Mouse (Mus musculus) CH12.LX (cell line): Measurements from ENCODE around the gene Olfml2b. TPM values are rescaled to one million over a fixed set of nuclear protein-coding genes. Genes with fewer than 3 reads are reported as not detected.

Source experiments
- DNase-seq: peaks from one replicate; pipeline ENCODE4 v3.0.0-alpha.2; 2013; ENCODE audit errors: extremely low read depth
- H3K27ac ChIP-seq: 2 replicates; pipeline ENCODE4 v1.5.1; 2012; ENCODE audit warnings: low read depth, mild to moderate bottlenecking, control low read depth, moderate library complexity; ENCODE audit not compliant: insufficient read depth
- H3K27me3 ChIP-seq: replicated peaks from 2 replicates; pipeline ENCODE3; 2012; ENCODE audit warnings: inconsistent platforms
- H3K36me3 ChIP-seq, 2 experiments: replicated peaks in 1 of 2; 2 replicates each; pipeline versions ENCODE3 to v1.6.1; 2012; ENCODE audit warnings: inconsistent platforms in 1 of 2, low read length in 1 of 2, mild to moderate bottlenecking in 1 of 2, mixed read lengths in 1 of 2, moderate library complexity in 1 of 2; ENCODE audit not compliant: control insufficient read depth in 1 of 2, insufficient read depth in 1 of 2
- H3K4me1 ChIP-seq, 2 experiments: 2 replicates each; pipeline ENCODE4 v1.6.1; 2012; ENCODE audit warnings: inconsistent platforms in 1 of 2, moderate library complexity in 1 of 2; ENCODE audit not compliant: insufficient read depth in 2 of 2, control insufficient read depth in 1 of 2
- H3K4me2 ChIP-seq: 2 replicates; pipeline ENCODE4 v1.6.1; 2012; ENCODE audit warnings: low read depth, mild to moderate bottlenecking, control low read depth; ENCODE audit not compliant: poor library complexity, insufficient read depth, severe bottlenecking
- H3K4me3 ChIP-seq, 3 experiments: fragments of 150-350 bp in 1 of 3; sonication (generic) in 1 of 3; replicated peaks in 1 of 3; 2 replicates each; pipeline versions ENCODE3 to v1.5.1; 2011 to 2012; ENCODE audit warnings: low read depth in 2 of 3, low read length in 2 of 3, mild to moderate bottlenecking in 2 of 3, moderate library complexity in 2 of 3, control low read depth in 1 of 3, improper control_type of control experiment in 1 of 3, inconsistent platforms in 1 of 3, mixed read lengths in 1 of 3; ENCODE audit not compliant: poor library complexity in 1 of 3
- H3K79me2 ChIP-seq: replicated peaks from 2 replicates; pipeline ENCODE4 v1.6.1; 2012; ENCODE audit warnings: mild to moderate bottlenecking, moderate library complexity; ENCODE audit not compliant: control insufficient read depth, poor library complexity, insufficient read depth, severe bottlenecking; ENCODE audit errors: extremely low read depth
- H3K9ac ChIP-seq: 2 replicates; pipeline ENCODE4 v1.6.1; 2012; ENCODE audit warnings: low read depth, mild to moderate bottlenecking, control low read depth, moderate library complexity; ENCODE audit not compliant: insufficient read depth
- H3K9me3 ChIP-seq: replicated peaks from 2 replicates; pipeline ENCODE3; 2012; ENCODE audit warnings: low read length, inconsistent platforms, mixed read lengths
- BHLHE40 ChIP-seq: IDR thresholded peaks from 2 replicates; pipeline ENCODE4 v1.6.1; 2011; ENCODE audit warnings: mild to moderate bottlenecking, low read depth, low read length, improper control_type of control experiment
- CHD1 ChIP-seq: IDR thresholded peaks from 2 replicates; pipeline ENCODE4 v1.6.1; 2012; ENCODE audit warnings: low read depth, low read length, improper control_type of control experiment, inconsistent platforms
- CHD2 ChIP-seq: IDR thresholded peaks from 2 replicates; pipeline ENCODE4 v1.6.1; 2011; ENCODE audit warnings: low read length, improper control_type of control experiment
- E2F4 ChIP-seq: IDR thresholded peaks from 2 replicates; pipeline ENCODE4 v1.6.1; 2011; ENCODE audit warnings: low read depth, low read length, improper control_type of control experiment; ENCODE audit not compliant: insufficient replicate concordance
- GABPA ChIP-seq: IDR thresholded peaks from 2 replicates; pipeline ENCODE4 v1.6.1; 2012; ENCODE audit warnings: low read depth, low read length, improper control_type of control experiment, inconsistent platforms; ENCODE audit not compliant: insufficient replicate concordance
- JUN ChIP-seq: IDR thresholded peaks from 2 replicates; pipeline ENCODE4 v1.6.1; 2011; ENCODE audit warnings: low read depth, mild to moderate bottlenecking, low read length, improper control_type of control experiment, moderate library complexity; ENCODE audit not compliant: insufficient read depth
- KAT2A ChIP-seq: IDR thresholded peaks from 2 replicates; pipeline ENCODE4 v1.6.1; 2012; ENCODE audit warnings: low read length, improper control_type of control experiment, inconsistent platforms; ENCODE audit not compliant: insufficient replicate concordance
- MAFK ChIP-seq: IDR thresholded peaks from 2 replicates; pipeline ENCODE4 v1.6.1; 2011; ENCODE audit warnings: low read length, improper control_type of control experiment; ENCODE audit not compliant: insufficient replicate concordance
- MAZ ChIP-seq: IDR thresholded peaks from 2 replicates; pipeline ENCODE4 v1.6.1; 2012; ENCODE audit warnings: low read depth, mild to moderate bottlenecking, inconsistent platforms, low read length, improper control_type of control experiment, moderate library complexity
- MEF2A ChIP-seq: IDR thresholded peaks from 2 replicates; pipeline ENCODE4 v1.6.1; 2014; ENCODE audit warnings: low read depth, mild to moderate bottlenecking, inconsistent platforms, low read length, improper control_type of control experiment, borderline replicate concordance
- NELFE ChIP-seq: IDR thresholded peaks from 2 replicates; pipeline ENCODE4 v1.6.1; 2011; ENCODE audit warnings: low read depth, low read length, improper control_type of control experiment
- PAX5 ChIP-seq: IDR thresholded peaks from 2 replicates; pipeline ENCODE4 v1.6.1; 2012; ENCODE audit warnings: low read length, inconsistent platforms, mixed read lengths
- POLR2A ChIP-seq: IDR thresholded peaks from 2 replicates; pipeline ENCODE4 v1.6.1; 2011; ENCODE audit warnings: low read depth, mild to moderate bottlenecking, improper control_type of control experiment, low read length
- RAD21 ChIP-seq: IDR thresholded peaks from 2 replicates; pipeline ENCODE4 v1.6.1; 2011; ENCODE audit warnings: low read depth, mild to moderate bottlenecking, low read length, improper control_type of control experiment, moderate library complexity
- RCOR1 ChIP-seq: conservative IDR thresholded peaks from 2 replicates; pipeline ENCODE4 v1.6.1; 2012; ENCODE audit warnings: low read depth, mild to moderate bottlenecking, inconsistent platforms, low read length, improper control_type of control experiment
- SMC3 ChIP-seq: IDR thresholded peaks from 2 replicates; pipeline ENCODE4 v1.6.1; 2011; ENCODE audit warnings: low read depth, low read length, improper control_type of control experiment
- UBTF ChIP-seq: IDR thresholded peaks from 2 replicates; pipeline ENCODE4 v1.6.1; 2012; ENCODE audit warnings: low read depth, mild to moderate bottlenecking, inconsistent platforms, low read length, improper control_type of control experiment, moderate library complexity
- USF2 ChIP-seq: conservative IDR thresholded peaks from 2 replicates; pipeline ENCODE4 v1.6.1; 2011; ENCODE audit warnings: low read depth, low read length, improper control_type of control experiment
- ZKSCAN1 ChIP-seq: IDR thresholded peaks from 2 replicates; pipeline ENCODE4 v1.6.1; 2012; ENCODE audit warnings: low read depth, inconsistent platforms, low read length, improper control_type of control experiment, borderline replicate concordance
- ZMIZ1 ChIP-seq: IDR thresholded peaks from 2 replicates; pipeline ENCODE4 v1.6.1; 2012; ENCODE audit warnings: low read depth, mild to moderate bottlenecking, inconsistent platforms, low read length, improper control_type of control experiment
- dilution Hi-C: fragments of 300-500 bp; cut with MboI; formaldehyde crosslinking; loops from 2 replicates; pipeline ENCODE4 v1.14.3; 2020; ENCODE audit warnings: low sequenced_read_pairs; ENCODE audit not compliant: extremely low pct_unique_long_range_greater_than_20kb, extremely low pct_ligation_motif_present
- in situ Hi-C: fragments of 300-500 bp; cut with MboI; formaldehyde crosslinking; loops from 3 replicates; pipeline ENCODE4 v1.14.3; 2019; ENCODE audit warnings: low sequenced_read_pairs, low pct_ligation_motif_present, low pct_unique_long_range_greater_than_20kb, mixed read lengths
- polyA plus RNA-seq: library from polyadenylated mRNA; unstranded; fragments of >175 nt; gene quantifications from 2 replicates; pipeline ENCODE4 v1.2.1, GENCODE M21; 2012; ENCODE audit warnings: low read depth; ENCODE audit not compliant: insufficient read length
- total RNA-seq, 2 experiments: library from RNA; depleted of rRNA; stranded (reverse); fragments of 300-350 nt in 1 of 2; fragments of >200 nt in 1 of 2; gene quantifications; 2 replicates each; pipeline ENCODE4 v1.2.3; 2012 to 2014

Olfml2b gene
- total and polyA plus RNA-seq, 3 experiments = 0.34 to 1.0 (median 0.35) TPM

DNA sequence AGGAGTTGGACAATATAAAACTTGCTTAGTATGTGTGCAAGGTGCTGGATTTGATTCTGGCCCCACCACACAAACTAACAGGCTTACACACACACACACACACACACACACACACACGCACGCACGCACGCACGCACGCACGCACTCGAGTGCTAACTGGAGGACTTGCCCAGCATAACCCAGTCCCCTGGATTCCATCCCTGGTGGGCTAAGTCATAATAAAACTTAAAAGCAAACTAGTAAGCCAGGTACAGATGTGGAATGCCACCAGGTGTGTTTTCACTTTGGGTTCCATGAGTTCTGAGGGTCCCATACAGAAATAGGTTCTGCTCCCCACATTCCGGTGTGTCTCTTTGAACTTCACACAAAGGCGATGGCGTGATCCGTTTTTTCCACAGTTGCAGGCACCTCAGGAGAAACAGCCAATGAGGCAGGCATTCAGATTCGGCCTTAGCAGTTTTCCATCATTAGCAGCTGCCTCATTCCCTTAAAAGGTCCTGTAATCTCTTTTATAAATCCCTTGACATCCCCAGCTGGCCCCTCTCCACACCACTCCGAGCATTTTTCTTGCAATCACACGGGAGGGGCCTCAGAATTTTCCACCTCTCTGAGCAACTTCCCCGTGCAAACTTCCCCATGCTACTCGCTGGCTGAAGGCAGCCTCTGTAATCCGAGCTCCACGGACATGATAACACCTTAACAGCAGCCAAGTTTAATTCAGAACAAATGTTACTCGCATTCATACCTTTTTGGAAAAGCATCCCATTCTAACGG lies 38.9 kb upstream of the Olfml2b start:
- TF ChIP-seq MEF2A (no peak), PAX5 (no peak), BHLHE40 (no peak), RCOR1 (no peak), KAT2A (no peak), E2F4 (no peak), USF2 (no peak), MAZ (no peak), CHD1 (no peak), GABPA (no peak), POLR2A (no peak), SMC3 (no peak), ZMIZ1 (no peak), UBTF (no peak), MAFK (no peak), NELFE (no peak), JUN (no peak), RAD21 (no peak), CHD2 (no peak), ZKSCAN1 (no peak)
- TF ChIP-seq, all 38 proteins: peak for 0
- no peaks in the 10 kb centered on the region for H3K36me3 ChIP-seq
- H3K9ac ChIP-seq = no peak overlapping the region
- in situ Hi-C loops = loop anchor here (10.0 to 25.0 kb wide), 2 partner anchors 293 to 391 kb away; partner anchors contain the start of genes Gm7694, Spata46 and Uhmk1
- no peak overlapping the region for H3K4me3 ChIP-seq
- no peaks in the 10 kb centered on the region for H3K27me3 ChIP-seq
- dilution Hi-C loops = no loop called here
- H3K79me2 ChIP-seq = no peaks in the 10 kb centered on the region
- no peaks in the 10 kb centered on the region for H3K9me3 ChIP-seq
- H3K27ac ChIP-seq = no peak overlapping the region
- no peaks in the 10 kb centered on the region for H3K4me1 ChIP-seq
- H3K4me2 ChIP-seq = no peak overlapping the region
- no peak for DNase-seq
